Mouse (Mus musculus) CH12F3 (cell line): ENCODE data around the gene Otub2.

Source experiments
- in situ Hi-C: fragments of 300-500 bp; cut with MboI; formaldehyde crosslinking; loops from 2 replicates; pipeline ENCODE4 v1.14.3; 2020; ENCODE audit warnings: low sequenced_read_pairs

Otub2 gene

GRCm38 (mm10) chr12:103388505-103389347 is at the start of gene Otub2:
Otub2 (plus strand) TSS chr12:103388682.
- in situ Hi-C loops = no loop called here

GRCm38 (mm10) chr12:103341212-103341611 is 47.3 kb upstream of the Otub2 start:
- in situ Hi-C loops = no loop called here

DNA sequence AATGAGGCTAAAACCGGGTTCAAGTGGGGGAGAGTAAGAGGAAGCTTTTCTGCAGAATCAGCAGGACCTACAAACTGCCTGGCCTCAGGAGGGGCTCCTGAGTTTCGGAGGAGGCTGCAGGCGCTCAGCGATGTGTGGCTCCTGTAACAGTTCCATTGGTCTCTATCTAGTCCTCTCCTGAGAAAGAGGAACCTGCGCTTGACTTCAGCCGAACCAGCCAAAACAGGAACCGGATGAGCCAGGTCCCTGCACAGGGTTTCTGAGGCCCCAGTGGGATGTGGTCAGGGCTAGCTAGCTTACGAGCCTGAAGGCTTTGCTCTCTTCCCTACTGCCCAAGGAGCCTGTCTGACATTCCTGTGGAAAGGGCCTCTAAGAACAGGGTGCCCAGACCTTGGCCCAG is 45.0 kb upstream of the Otub2 start:
- in situ Hi-C loops = no loop called here

- in situ Hi-C loops = no loop called here
Observed at GRCm38 (mm10) chr12:103344934-103345333, 43.5 kb upstream of the Otub2 start.

DNA sequence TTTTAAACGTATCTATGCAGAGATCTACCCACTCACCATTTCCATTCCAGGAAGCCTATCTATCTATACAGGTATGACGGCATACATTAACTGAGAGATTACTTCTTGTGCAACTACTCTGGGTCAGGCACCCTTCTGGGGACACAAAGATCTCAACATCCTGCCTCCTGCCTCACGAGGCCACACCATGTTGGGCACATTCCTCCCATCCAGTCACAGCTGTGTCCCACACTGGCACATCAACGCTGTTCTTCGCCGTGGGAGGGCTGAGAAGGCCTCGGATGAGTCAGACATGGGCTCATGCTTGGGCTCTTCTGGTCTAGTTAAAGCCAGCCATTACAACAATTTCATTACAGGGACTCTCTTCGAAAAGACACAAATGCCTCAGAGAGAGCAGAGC is 41.5 kb upstream of the Otub2 start:
- in situ Hi-C loops = no loop called here

DNA sequence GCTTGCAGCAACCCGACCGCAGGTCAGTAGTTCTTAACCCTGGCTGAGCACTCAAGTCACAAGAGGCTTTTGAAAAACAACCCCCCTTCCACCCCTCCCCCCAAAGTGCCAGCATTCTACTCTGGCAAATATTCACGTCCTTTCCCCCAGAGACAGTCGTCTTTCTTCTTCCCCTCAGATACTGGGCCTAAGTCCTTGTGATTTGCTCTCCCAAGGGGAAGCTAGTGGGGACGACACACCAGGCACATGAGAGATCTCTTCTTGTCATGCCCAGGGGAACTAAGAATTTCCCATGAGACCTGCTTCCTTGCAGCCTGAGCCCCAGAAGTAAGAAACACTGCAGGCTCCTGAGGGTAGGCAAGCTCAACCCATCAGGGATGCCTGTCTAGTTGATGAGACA is 41.1 kb upstream of the Otub2 start:
- in situ Hi-C loops = no loop called here

- in situ Hi-C loops = no loop called here
Observed at GRCm38 (mm10) chr12:103348506-103348905, 40.0 kb upstream of the Otub2 start.

DNA sequence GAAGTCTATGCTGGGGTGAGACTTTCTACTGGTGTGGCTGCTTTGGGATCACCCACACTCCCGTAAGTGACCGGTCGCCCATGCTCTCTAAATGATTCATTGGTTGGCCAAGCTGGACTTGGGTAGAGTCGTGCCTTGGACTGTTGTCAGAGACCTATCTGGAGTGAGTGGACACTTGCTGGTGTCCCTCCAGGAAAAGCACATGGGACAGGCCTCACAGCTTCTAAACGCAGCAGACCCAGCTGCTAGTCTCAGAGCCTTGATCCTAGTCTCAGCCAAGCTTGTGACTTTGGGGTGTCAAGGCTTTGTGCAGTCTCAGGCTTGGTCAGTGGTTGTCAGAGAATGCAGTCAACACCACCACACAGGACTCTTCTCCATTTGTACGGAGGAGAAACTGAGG is 35.7 kb upstream of the Otub2 start:
- in situ Hi-C loops = no loop called here

DNA sequence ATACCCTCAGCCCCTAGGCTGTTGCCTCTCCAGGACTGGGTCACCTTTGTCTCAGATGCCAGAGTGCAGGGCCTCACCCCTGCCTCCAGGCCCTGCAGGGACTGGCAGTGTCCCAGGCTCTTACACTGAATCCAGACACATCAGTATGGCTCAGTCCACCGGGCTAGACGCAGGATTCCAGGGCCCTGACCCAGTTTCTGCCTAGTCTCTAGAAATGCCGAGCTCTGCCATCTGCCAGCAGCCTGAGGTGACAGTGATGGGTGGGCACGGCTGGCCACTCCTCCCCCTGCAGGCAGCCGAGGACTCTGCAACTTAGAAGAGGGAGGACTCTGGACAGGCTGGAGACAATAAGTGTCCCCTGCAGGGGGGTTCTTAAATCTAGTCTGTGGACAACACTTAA is 34.9 kb upstream of the Otub2 start:
- in situ Hi-C loops = no loop called here

- in situ Hi-C loops = no loop called here
Observed at GRCm38 (mm10) chr12:103355746-103356414, 32.6 kb upstream of the Otub2 start, which contains the start of gene Asb2. Asb2 (minus strand) TSS chr12:103356001.

GRCm38 (mm10) chr12:103356415-103356748 is 32.1 kb upstream of the Otub2 start:
- in situ Hi-C loops = no loop called here

- in situ Hi-C loops = no loop called here
Observed at GRCm38 (mm10) chr12:103358216-103358615, 30.3 kb upstream of the Otub2 start.

DNA sequence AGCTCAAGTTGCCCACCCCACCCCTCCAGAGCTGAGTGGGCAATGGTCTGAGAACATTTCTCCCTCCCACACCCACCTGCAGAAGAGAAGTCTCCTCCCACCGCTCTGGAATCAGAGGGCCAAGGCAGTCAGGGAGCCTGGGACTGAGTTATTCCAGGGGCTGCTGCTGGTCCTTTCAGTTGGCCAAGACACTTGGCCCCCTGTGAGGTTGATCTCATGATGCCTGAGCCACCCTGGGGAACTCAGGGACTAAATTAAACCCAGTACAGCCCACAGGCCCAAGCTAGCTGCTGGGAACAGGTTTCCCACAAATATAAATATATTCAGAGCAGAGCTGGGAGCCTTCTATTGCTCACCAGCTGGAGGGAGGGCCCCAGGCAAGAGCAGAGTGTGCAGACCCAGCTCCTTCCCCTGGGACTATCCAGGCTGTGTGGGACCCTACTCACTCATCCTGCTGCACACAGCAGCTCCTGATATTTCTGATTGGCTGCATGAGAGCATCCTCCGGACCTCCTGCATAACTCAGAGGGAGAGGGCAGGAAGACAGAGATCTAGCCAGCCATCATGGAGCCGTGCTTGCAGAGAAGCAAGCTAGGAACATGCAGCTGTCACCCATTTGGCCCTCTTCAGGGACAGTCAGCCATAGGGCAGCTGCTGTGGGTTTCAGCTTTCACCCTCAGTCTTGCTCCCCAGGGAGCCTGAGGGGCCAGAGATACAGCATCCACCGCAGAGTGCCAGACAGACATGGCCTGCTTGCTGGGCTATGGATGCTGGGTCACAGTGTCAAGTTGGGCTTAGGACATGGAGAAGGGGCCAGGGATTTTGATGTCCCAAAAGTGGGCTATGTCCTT is 29.3 kb upstream of the Otub2 start:
- in situ Hi-C loops = no loop called here

- in situ Hi-C loops = no loop called here
Observed at GRCm38 (mm10) chr12:103360812-103361211, 27.7 kb upstream of the Otub2 start.

- in situ Hi-C loops = no loop called here
Observed at GRCm38 (mm10) chr12:103361539-103362307, 26.8 kb upstream of the Otub2 start.

DNA sequence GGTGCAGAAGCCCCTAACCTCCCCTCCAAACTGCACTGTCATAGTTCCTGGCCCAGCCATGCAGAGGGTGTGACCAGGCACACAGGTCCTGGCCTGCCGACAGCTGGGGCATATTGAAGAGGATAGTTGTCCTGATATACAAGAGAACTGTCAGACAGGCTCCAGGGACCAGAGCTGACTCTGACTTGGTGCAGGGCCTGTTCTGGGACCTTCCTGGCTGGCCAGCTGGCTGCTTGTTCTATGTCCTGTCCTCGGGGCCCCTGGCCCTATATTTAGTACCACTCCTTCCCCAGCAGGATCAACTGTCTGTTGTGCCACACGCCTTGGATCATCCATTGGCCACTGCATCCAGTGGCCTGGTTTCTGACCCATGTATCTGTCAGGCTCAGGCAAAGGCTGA is 26.1 kb upstream of the Otub2 start:
- in situ Hi-C loops = no loop called here

DNA sequence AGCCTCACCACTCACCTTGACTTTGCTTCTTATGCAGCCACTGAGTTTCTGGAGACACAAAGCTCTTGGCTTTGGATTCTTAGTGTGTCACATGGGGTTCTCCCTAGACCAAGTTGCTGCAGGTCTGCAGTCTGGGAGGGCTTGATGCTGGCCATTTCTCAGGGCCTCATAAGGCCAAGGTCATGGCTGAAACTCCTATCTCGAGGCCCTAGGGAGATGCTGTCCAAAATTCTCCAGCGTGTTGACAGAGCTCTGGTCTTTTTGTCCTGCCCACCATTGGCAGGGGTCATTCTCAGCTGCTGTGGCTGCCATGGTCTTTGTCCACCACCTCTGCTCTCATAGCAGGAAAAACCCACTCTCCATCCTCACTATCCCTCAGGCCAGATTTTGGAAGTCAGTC is 21.3 kb upstream of the Otub2 start:
- in situ Hi-C loops = no loop called here

DNA sequence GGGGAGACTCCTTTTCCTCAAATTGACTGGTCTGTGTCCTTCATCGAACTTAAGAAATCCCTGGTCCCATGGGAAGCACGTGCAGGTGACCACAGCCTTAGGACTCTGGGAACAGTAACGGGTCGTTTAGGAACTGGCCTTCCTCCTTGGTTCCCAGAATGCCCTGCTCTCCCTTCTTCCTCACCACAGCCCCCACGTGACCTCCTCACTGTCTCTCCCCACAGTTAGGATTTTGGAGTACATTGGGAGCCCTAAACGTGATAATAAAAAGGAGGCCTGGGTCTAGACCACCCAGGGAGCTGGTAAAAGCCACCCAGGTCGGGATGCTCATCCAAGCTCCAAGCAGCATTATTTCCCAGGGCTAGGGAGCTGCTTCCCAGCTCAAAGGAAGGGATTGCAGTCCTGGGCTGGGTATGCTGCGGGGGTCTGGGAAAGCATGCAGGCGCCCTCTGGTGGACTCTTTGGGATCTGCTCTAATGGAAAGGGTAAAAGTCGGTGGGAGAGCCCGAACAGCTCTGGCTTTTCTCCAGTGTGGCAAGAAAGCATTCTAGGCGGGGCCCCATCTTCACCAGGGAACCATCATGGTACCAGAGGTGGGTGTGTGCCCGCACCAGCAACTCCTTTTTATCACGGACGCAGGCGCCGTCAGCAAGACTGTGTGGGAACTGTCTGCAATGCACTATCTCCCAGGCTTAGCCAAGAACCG is 20.7 kb upstream of the Otub2 start:
- in situ Hi-C loops = no loop called here

DNA sequence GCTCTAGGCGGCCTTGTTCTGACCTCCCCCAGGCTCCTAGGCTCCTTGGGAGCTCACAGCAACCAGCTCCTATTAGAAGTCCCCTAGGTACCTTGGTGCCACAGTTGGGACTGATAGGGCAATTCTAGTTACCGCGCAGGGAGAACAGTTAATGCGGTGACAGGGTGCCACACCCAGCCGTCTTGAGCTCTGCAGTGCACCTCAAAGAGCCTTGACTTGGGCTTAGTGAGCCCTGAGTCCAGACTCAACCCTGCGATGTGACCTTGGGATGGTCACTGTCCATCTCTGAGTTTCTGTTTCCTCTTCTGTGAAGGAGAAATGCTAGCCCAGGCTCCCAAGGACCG is 20.2 kb upstream of the Otub2 start:
- in situ Hi-C loops = no loop called here

GRCm38 (mm10) chr12:103368777-103369176 is 19.7 kb upstream of the Otub2 start:
- in situ Hi-C loops = no loop called here
